Mouse (Mus musculus) stomach, embryonic 14.5 days (tissue): Measurements from ENCODE around the gene Clic5. TPM values are rescaled to one million over a fixed set of nuclear protein-coding genes. Genes with fewer than 3 reads are reported as not detected.

Source experiments
- ATAC-seq: fragments of 200-750 bp; cut with Nextera tagmentation; 2 replicates; pipeline ENCODE4 v1.8.0; 2017; ENCODE audit warnings: low read depth, moderate TSS enrichment; ENCODE audit not compliant: insufficient number of reproducible peaks, insufficient read depth, low FRiP score
- H3K27ac ChIP-seq: fragments of 300-500 bp; sonication (generic); 2 replicates; pipeline ENCODE4 v1.5.1; 2014; ENCODE audit warnings: mild to moderate bottlenecking, low read length, moderate library complexity, mixed read lengths
- H3K27me3 ChIP-seq: fragments of 300-500 bp; sonication (generic); 2 replicates; pipeline ENCODE4 v1.6.1; 2014; ENCODE audit warnings: low read length, control low read depth, mixed read lengths; ENCODE audit not compliant: control insufficient read depth, insufficient read depth
- H3K36me3 ChIP-seq: fragments of 300-500 bp; sonication (generic); 2 replicates; pipeline ENCODE4 v1.6.1; 2014; ENCODE audit warnings: mild to moderate bottlenecking, control low read depth, low read length, moderate library complexity, mixed read lengths; ENCODE audit not compliant: control insufficient read depth, insufficient read depth
- H3K4me1 ChIP-seq: fragments of 300-500 bp; sonication (generic); 2 replicates; pipeline ENCODE4 v1.6.1; 2014; ENCODE audit warnings: low read length, control low read depth, mixed read lengths; ENCODE audit not compliant: control insufficient read depth, insufficient read depth
- H3K4me2 ChIP-seq: fragments of 300-500 bp; sonication (generic); replicated peaks from 2 replicates; pipeline ENCODE4 v1.6.1; 2014; ENCODE audit warnings: low read depth, low read length, control low read depth
- H3K4me3 ChIP-seq: fragments of 300-500 bp; sonication (generic); 2 replicates; pipeline ENCODE4 v1.5.1; 2014; ENCODE audit warnings: low read depth, low read length, control low read depth
- H3K9ac ChIP-seq: fragments of 300-500 bp; sonication (generic); replicated peaks from 2 replicates; pipeline ENCODE4 v1.6.1; 2014; ENCODE audit warnings: low read depth, mild to moderate bottlenecking, control low read depth, low read length, moderate library complexity, mixed read lengths
- H3K9me3 ChIP-seq: fragments of 300-500 bp; sonication (generic); 2 replicates; pipeline ENCODE4 v1.6.1; 2016; ENCODE audit warnings: low read depth, low read length, control low read depth; ENCODE audit not compliant: control insufficient read depth
- WGBS: fragments of 180-500 bp; shearing (Covaris S2); extraction: QIAGEN DNeasy Blood & Tissue Kit; methylation state at CpG from one replicate; pipeline ENCODE4 v1.1.7; 2014; 5-methylcytosine and 5-hydroxymethylcytosine counted together
- polyA plus RNA-seq: library from polyadenylated mRNA; unstranded; fragments of >200 nt; fragmentation: Nextera tagmentation; extraction: Ambion mirVana; gene quantifications from 2 replicates; pipeline ENCODE4 v1.2.1, GENCODE M21; 2014

The Clic5 gene
- polyA plus RNA-seq, 1 experiment from 2014 or later = 0.59 TPM

GRCm38 (mm10) chr17:44204787-44205186 is 16.4 kb downstream of the Clic5 start:
- no peaks in the 10 kb centered on the region for H3K27me3 ChIP-seq
- H3K4me3 ChIP-seq = no peak overlapping the region
- no peak overlapping the region for H3K4me2 ChIP-seq
- H3K36me3 ChIP-seq = no peaks in the 10 kb centered on the region
- 93% methylated on average over 1 of the region's 1 CpGs for WGBS
- no peak overlapping the region for H3K27ac ChIP-seq
- no peak overlapping the region for H3K9ac ChIP-seq
- no peak for ATAC-seq
- H3K9me3 ChIP-seq = no peaks in the 10 kb centered on the region
- no peaks in the 10 kb centered on the region for H3K4me1 ChIP-seq

GRCm38 (mm10) chr17:44205562-44205961 is 17.2 kb downstream of the Clic5 start:
- 40% methylated on average over 3 of the region's 3 CpGs for WGBS
- H3K4me2 ChIP-seq = no peak overlapping the region
- H3K27me3 ChIP-seq = no peaks in the 10 kb centered on the region
- H3K4me3 ChIP-seq = no peak overlapping the region
- H3K36me3 ChIP-seq = no peaks in the 10 kb centered on the region
- H3K9ac ChIP-seq = no peak overlapping the region
- no peaks in the 10 kb centered on the region for H3K4me1 ChIP-seq
- H3K9me3 ChIP-seq = no peaks in the 10 kb centered on the region
- H3K27ac ChIP-seq = no peak overlapping the region
- ATAC-seq = no peak

GRCm38 (mm10) chr17:44208900-44209299 is 20.5 kb downstream of the Clic5 start:
- WGBS = 84% methylated on average over 4 of the region's 4 CpGs
- no peak overlapping the region for H3K4me2 ChIP-seq
- H3K4me3 ChIP-seq = no peak overlapping the region
- H3K27ac ChIP-seq = no peak overlapping the region
- H3K36me3 ChIP-seq = no peaks in the 10 kb centered on the region
- H3K27me3 ChIP-seq = no peaks in the 10 kb centered on the region
- no peak for ATAC-seq
- H3K9ac ChIP-seq = no peak overlapping the region
- H3K4me1 ChIP-seq = no peaks in the 10 kb centered on the region
- H3K9me3 ChIP-seq = no peaks in the 10 kb centered on the region

- H3K27ac ChIP-seq = no peak overlapping the region
- no peak overlapping the region for H3K9ac ChIP-seq
- H3K27me3 ChIP-seq = no peaks in the 10 kb centered on the region
- H3K36me3 ChIP-seq = no peaks in the 10 kb centered on the region
- H3K4me3 ChIP-seq = no peak overlapping the region
- H3K4me1 ChIP-seq = no peaks in the 10 kb centered on the region
- WGBS = 82% methylated on average over 5 of the region's 5 CpGs
- H3K4me2 ChIP-seq = no peak overlapping the region
- ATAC-seq = no peak
- H3K9me3 ChIP-seq = no peaks in the 10 kb centered on the region
These were observed 24.7 kb downstream of the Clic5 start for GRCm38 (mm10) chr17:44212960-44213619.

GRCm38 (mm10) chr17:44215196-44215799 is 26.9 kb downstream of the Clic5 start:
- no peak for ATAC-seq
- WGBS = 89% methylated on average over 9 of the region's 9 CpGs
- no peak overlapping the region for H3K4me3 ChIP-seq
- no peaks in the 10 kb centered on the region for H3K36me3 ChIP-seq
- H3K9ac ChIP-seq = no peak overlapping the region
- no peaks in the 10 kb centered on the region for H3K9me3 ChIP-seq
- no peaks in the 10 kb centered on the region for H3K4me1 ChIP-seq
- no peaks in the 10 kb centered on the region for H3K27me3 ChIP-seq
- H3K27ac ChIP-seq = no peak overlapping the region
- no peak overlapping the region for H3K4me2 ChIP-seq

- no peak overlapping the region for H3K4me3 ChIP-seq
- H3K4me1 ChIP-seq = no peaks in the 10 kb centered on the region
- H3K9me3 ChIP-seq = no peaks in the 10 kb centered on the region
- no peaks in the 10 kb centered on the region for H3K27me3 ChIP-seq
- no peak for ATAC-seq
- H3K9ac ChIP-seq = no peak overlapping the region
- H3K36me3 ChIP-seq = no peaks in the 10 kb centered on the region
- no peak overlapping the region for H3K27ac ChIP-seq
- 70% methylated on average over 2 of the region's 2 CpGs for WGBS
- no peak overlapping the region for H3K4me2 ChIP-seq
These were observed 28.8 kb downstream of the Clic5 start for GRCm38 (mm10) chr17:44217185-44217584.

- Histone ChIP-seq H3K9ac (no peak overlapping the region), H3K4me3 (no peak overlapping the region), H3K4me1 (no peaks in the 10 kb centered on the region), H3K9me3 (no peaks in the 10 kb centered on the region), H3K27me3 (no peaks in the 10 kb centered on the region), H3K27ac (no peak overlapping the region), H3K4me2 (no peak overlapping the region), H3K36me3 (no peaks in the 10 kb centered on the region)
- WGBS = 71% methylated on average over 2 of the region's 2 CpGs
- ATAC-seq = no peak
These were observed 31.6 kb downstream of the Clic5 start for GRCm38 (mm10) chr17:44219943-44220342.

GRCm38 (mm10) chr17:44228428-44228827 is 40.0 kb downstream of the Clic5 start:
- no peaks in the 10 kb centered on the region for H3K4me1 ChIP-seq
- H3K4me2 ChIP-seq = no peak overlapping the region
- H3K4me3 ChIP-seq = no peak overlapping the region
- no peak overlapping the region for H3K27ac ChIP-seq
- no peaks in the 10 kb centered on the region for H3K9me3 ChIP-seq
- no peaks in the 10 kb centered on the region for H3K36me3 ChIP-seq
- no peak for ATAC-seq
- no peaks in the 10 kb centered on the region for H3K27me3 ChIP-seq
- H3K9ac ChIP-seq = no peak overlapping the region
- WGBS = 87% methylated on average over 5 of the region's 5 CpGs

- Histone ChIP-seq H3K4me1 (no peaks in the 10 kb centered on the region), H3K36me3 (no peaks in the 10 kb centered on the region), H3K4me3 (no peak overlapping the region), H3K27me3 (no peaks in the 10 kb centered on the region), H3K27ac (no peak overlapping the region), H3K4me2 (no peak overlapping the region), H3K9me3 (no peaks in the 10 kb centered on the region), H3K9ac (no peak overlapping the region)
- ATAC-seq = no peak
- WGBS = 46% methylated on average over 10 of the region's 10 CpGs
These were observed 41.7 kb downstream of the Clic5 start for GRCm38 (mm10) chr17:44230083-44230482.
